Mouse (Mus musculus): Measurements from ENCODE around the gene Rnf114. TPM values are rescaled to one million over a fixed set of nuclear protein-coding genes. Genes with fewer than 3 reads are reported as not detected.
A peak's percentile ranks its signal among the peaks of the same experiment; 100 is the strongest.

Rnf114 gene
- polyA plus RNA-seq, 1 experiment from 2014 or later = 39.5 TPM

- H3K4me3 ChIP-seq (ENCODE audit: low read depth, low read length) = peak overlapping the region; percentile 54
- peak overlapping the region; percentile 58; the same call in 1 of the 2 replicates for H3K9ac ChIP-seq (replicated peaks)
- no peak for DNase-seq
- H3K27ac ChIP-seq (ENCODE audit: low read depth) = no peak overlapping the region; the same call in 1 of the 2 replicates
- no peaks in the 10 kb centered on the region for H3K9me3 ChIP-seq (ENCODE audit: low read length)
- no peak for TF ChIP-seq EP300 (IDR thresholded peaks at IDR 0.05; ENCODE audit: low read depth)
- TF ChIP-seq CTCF (IDR thresholded peaks at IDR 0.05; ENCODE audit: low read depth) = no peak
- H3K4me1 ChIP-seq (ENCODE audit: insufficient read depth) = peaks cover 16% of the 10 kb centered on the region
- no peaks in the 10 kb centered on the region for H3K36me3 ChIP-seq (replicated peaks; ENCODE audit: insufficient read depth, low read length)
- 47% methylated on average over 32 of the region's 34 CpGs for WGBS (ENCODE audit: insufficient replicate concordance)
- ATAC-seq = no peak
- H3K4me2 ChIP-seq (ENCODE audit: low read depth, low read length) = peak overlapping the region; percentile 87
- H3K27me3 ChIP-seq (ENCODE audit: insufficient read depth, low read length) = peaks cover 26% of the 10 kb centered on the region
Observed at GRCm38 (mm10) chr2:167538671-167539306, 46.3 kb downstream of the Rnf114 start.

- Histone ChIP-seq H3K4me1 (ENCODE audit: insufficient read depth) (peaks cover 16% of the 10 kb centered on the region), H3K36me3 (replicated peaks; ENCODE audit: insufficient read depth, low read length) (no peaks in the 10 kb centered on the region), H3K27me3 (ENCODE audit: insufficient read depth, low read length) (peaks cover 26% of the 10 kb centered on the region), H3K9me3 (ENCODE audit: low read length) (no peaks in the 10 kb centered on the region), H3K9ac (replicated peaks) (peak overlapping the region; percentile 58), H3K4me3 (ENCODE audit: low read depth, low read length) (peak overlapping the region; percentile 54; the same call in 1 of the 2 replicates), H3K4me2 (ENCODE audit: low read depth, low read length) (peak overlapping the region; percentile 87), H3K27ac (ENCODE audit: low read depth) (no peak overlapping the region)
- ATAC-seq = no peak
- TF ChIP-seq EP300 (IDR thresholded peaks at IDR 0.05; ENCODE audit: low read depth) (no peak), CTCF (IDR thresholded peaks at IDR 0.05; ENCODE audit: low read depth) (no peak)
- DNase-seq = no peak
- 45% methylated on average over 14 of the region's 14 CpGs for WGBS (ENCODE audit: insufficient replicate concordance)
Observed at GRCm38 (mm10) chr2:167539536-167540476, 47.4 kb downstream of the Rnf114 start.

- no peak for TF ChIP-seq CTCF (IDR thresholded peaks at IDR 0.05; ENCODE audit: low read depth)
- no peak for TF ChIP-seq EP300 (IDR thresholded peaks at IDR 0.05; ENCODE audit: low read depth)
- DNase-seq (no peak), ATAC-seq (no peak)
- no peaks in the 10 kb centered on the region for H3K36me3 ChIP-seq (replicated peaks; ENCODE audit: insufficient read depth, low read length)
- no peak overlapping the region for H3K9ac ChIP-seq (replicated peaks)
- peaks cover 26% of the 10 kb centered on the region for H3K27me3 ChIP-seq (ENCODE audit: insufficient read depth, low read length)
- no peak overlapping the region for H3K4me2 ChIP-seq (ENCODE audit: low read depth, low read length)
- no peaks in the 10 kb centered on the region for H3K9me3 ChIP-seq (ENCODE audit: low read length)
- no peak overlapping the region for H3K27ac ChIP-seq (ENCODE audit: low read depth)
- H3K4me3 ChIP-seq (ENCODE audit: low read depth, low read length) = 0 out of 2 replicates have a peak overlapping the region, but pooled peaks have one; percentile 7
- peaks cover 16% of the 10 kb centered on the region for H3K4me1 ChIP-seq (ENCODE audit: insufficient read depth)
- 45% methylated on average over 12 of the region's 12 CpGs for WGBS (ENCODE audit: insufficient replicate concordance)
Observed at GRCm38 (mm10) chr2:167540477-167541110, 48.1 kb downstream of the Rnf114 start.

GRCm38 (mm10) chr2:167541324-167541723 is 48.9 kb downstream of the Rnf114 start:
- no peaks in the 10 kb centered on the region for H3K9me3 ChIP-seq (ENCODE audit: low read length)
- H3K36me3 ChIP-seq (replicated peaks; ENCODE audit: insufficient read depth, low read length) = no peaks in the 10 kb centered on the region
- 0 out of 2 replicates have a peak overlapping the region, but pooled peaks have one; percentile 14 for H3K4me2 ChIP-seq (ENCODE audit: low read depth, low read length)
- TF ChIP-seq EP300 (IDR thresholded peaks at IDR 0.05; ENCODE audit: low read depth) (no peak), CTCF (IDR thresholded peaks at IDR 0.05; ENCODE audit: low read depth) (no peak)
- WGBS (ENCODE audit: insufficient replicate concordance) = 48% methylated on average over 6 of the region's 6 CpGs
- H3K9ac ChIP-seq (replicated peaks) = no peak overlapping the region
- DNase-seq (no peak), ATAC-seq (no peak)
- no peak overlapping the region for H3K4me3 ChIP-seq (ENCODE audit: low read depth, low read length)
- peaks cover 22% of the 10 kb centered on the region for H3K27me3 ChIP-seq (ENCODE audit: insufficient read depth, low read length)
- peaks cover 16% of the 10 kb centered on the region for H3K4me1 ChIP-seq (ENCODE audit: insufficient read depth)
- H3K27ac ChIP-seq (ENCODE audit: low read depth) = no peak overlapping the region

- no peaks in the 10 kb centered on the region for H3K36me3 ChIP-seq (replicated peaks; ENCODE audit: insufficient read depth, low read length)
- no peak for TF ChIP-seq CTCF (IDR thresholded peaks at IDR 0.05; ENCODE audit: low read depth)
- TF ChIP-seq EP300 (IDR thresholded peaks at IDR 0.05; ENCODE audit: low read depth) = no peak
- H3K9ac ChIP-seq (replicated peaks) = no peak overlapping the region
- no peaks in the 10 kb centered on the region for H3K9me3 ChIP-seq (ENCODE audit: low read length)
- H3K27me3 ChIP-seq (ENCODE audit: insufficient read depth, low read length) = peaks cover 18% of the 10 kb centered on the region
- H3K4me3 ChIP-seq (ENCODE audit: low read depth, low read length) = no peak overlapping the region
- 85% methylated on average over 12 of the region's 12 CpGs for WGBS (ENCODE audit: insufficient replicate concordance)
- no peak overlapping the region for H3K4me2 ChIP-seq (ENCODE audit: low read depth, low read length)
- ATAC-seq (no peak), DNase-seq (no peak)
- peaks cover 16% of the 10 kb centered on the region for H3K4me1 ChIP-seq (ENCODE audit: insufficient read depth)
- H3K27ac ChIP-seq (ENCODE audit: low read depth) = no peak overlapping the region
Observed at GRCm38 (mm10) chr2:167541761-167542160, 49.3 kb downstream of the Rnf114 start.

GRCm38 (mm10) chr2:167542361-167542760 is 49.9 kb downstream of the Rnf114 start:
- 77% methylated on average over 4 of the region's 4 CpGs for WGBS (ENCODE audit: insufficient replicate concordance)
- peaks cover 13% of the 10 kb centered on the region for H3K27me3 ChIP-seq (ENCODE audit: insufficient read depth, low read length)
- H3K4me1 ChIP-seq (ENCODE audit: insufficient read depth) = peaks cover 11% of the 10 kb centered on the region
- ATAC-seq (no peak), DNase-seq (no peak)
- no peak overlapping the region for H3K9ac ChIP-seq (replicated peaks)
- no peak for TF ChIP-seq EP300 (IDR thresholded peaks at IDR 0.05; ENCODE audit: low read depth)
- no peak for TF ChIP-seq CTCF (IDR thresholded peaks at IDR 0.05; ENCODE audit: low read depth)
- H3K4me3 ChIP-seq (ENCODE audit: low read depth, low read length) = no peak overlapping the region
- H3K9me3 ChIP-seq (ENCODE audit: low read length) = no peaks in the 10 kb centered on the region
- H3K27ac ChIP-seq (ENCODE audit: low read depth) = no peak overlapping the region
- no peak overlapping the region for H3K4me2 ChIP-seq (ENCODE audit: low read depth, low read length)
- no peaks in the 10 kb centered on the region for H3K36me3 ChIP-seq (replicated peaks; ENCODE audit: insufficient read depth, low read length)
